Mouse (Mus musculus) E14TG2a.4 (cell line): ENCODE data around the gene Myh11.

Source experiments
- H3K27me3 ChIP-seq: 2 replicates; pipeline ENCODE4 v1.6.1; 2014; ENCODE audit warnings: low read length, control low read depth; ENCODE audit not compliant: insufficient read depth
- H3K36me3 ChIP-seq: 2 replicates; pipeline ENCODE4 v1.6.1; 2014; ENCODE audit warnings: low read length, control low read depth; ENCODE audit not compliant: insufficient read depth
- H3K4me1 ChIP-seq: replicated peaks from 2 replicates; pipeline ENCODE4 v1.6.1; 2014; ENCODE audit warnings: low read depth, low read length, control low read depth
- H3K4me3 ChIP-seq: replicated peaks from 2 replicates; pipeline ENCODE4 v1.5.1; 2014; ENCODE audit warnings: mild to moderate bottlenecking, low read length
- H3K9me3 ChIP-seq: 2 replicates; pipeline ENCODE4 v1.6.1; 2014; ENCODE audit warnings: low read length, control low read depth
- CTCF ChIP-seq: conservative IDR thresholded peaks from 2 replicates; pipeline ENCODE4 v1.5.1; 2014; ENCODE audit warnings: low read length
- NANOG ChIP-seq: IDR thresholded peaks from 2 replicates; pipeline ENCODE4 v1.6.1; 2014; ENCODE audit warnings: borderline replicate concordance, low read length, mixed read lengths
- POU5F1 ChIP-seq: IDR thresholded peaks from 2 replicates; pipeline ENCODE4 v1.6.1; 2014; ENCODE audit warnings: low read length, borderline replicate concordance

The Myh11 gene

DNA sequence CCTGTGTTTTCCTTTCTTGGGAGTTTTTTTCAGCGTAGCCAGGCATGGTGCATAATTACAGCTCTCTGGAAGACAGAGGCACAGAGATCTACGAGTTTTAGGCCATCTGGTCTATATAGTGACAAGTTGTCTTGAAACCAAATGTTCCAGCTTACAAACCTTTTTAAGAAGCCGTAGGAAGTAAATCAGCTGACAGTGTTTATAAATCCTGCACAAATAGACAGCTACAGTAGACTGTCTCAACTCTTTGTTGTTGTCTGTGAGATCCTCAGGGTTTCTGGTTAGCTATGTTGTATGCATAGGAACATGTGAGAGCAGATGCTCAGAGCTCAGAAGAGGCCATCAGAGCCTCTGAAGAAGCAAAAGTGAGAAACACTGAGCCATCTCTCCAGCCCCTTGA is 6.0 kb upstream of the Myh11 start:
- Histone ChIP-seq H3K4me1 (peaks cover 7% of the 10 kb centered on the region), H3K27me3 (peaks cover 19% of the 10 kb centered on the region), H3K9me3 (no peaks in the 10 kb centered on the region), H3K4me3 (no peak overlapping the region), H3K36me3 (peaks cover 51% of the 10 kb centered on the region)
- TF ChIP-seq NANOG, result no peak
- no peak for TF ChIP-seq POU5F1
- no peak for TF ChIP-seq CTCF

DNA sequence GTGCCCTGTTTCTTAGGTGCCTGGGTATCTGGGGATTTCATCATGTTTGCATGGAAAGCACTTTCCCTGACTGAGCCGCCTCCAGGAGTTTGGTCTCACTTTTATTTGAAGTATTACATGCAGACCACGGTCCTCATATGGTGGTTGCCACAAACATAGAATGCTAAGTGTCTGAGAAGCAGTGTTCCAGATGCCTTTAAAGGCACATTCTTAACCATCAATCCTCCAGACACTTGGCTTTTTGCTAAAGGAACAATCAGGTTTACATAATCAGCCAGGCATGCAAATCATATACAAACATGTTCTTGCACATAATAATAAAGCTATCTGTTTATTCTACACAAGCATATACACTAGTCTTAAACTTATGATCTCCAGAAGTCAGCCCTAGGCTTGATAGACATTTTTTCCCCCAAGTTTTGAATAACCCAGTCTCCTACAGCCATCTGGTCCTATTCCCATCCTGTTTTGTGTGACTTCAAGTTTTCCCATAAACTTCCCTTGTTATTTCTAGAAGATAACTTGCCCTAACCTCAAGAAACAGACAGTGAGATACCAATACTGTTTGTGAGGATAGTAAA is 5.5 kb upstream of the Myh11 start:
- no peak for TF ChIP-seq POU5F1
- TF ChIP-seq NANOG, result no peak

DNA sequence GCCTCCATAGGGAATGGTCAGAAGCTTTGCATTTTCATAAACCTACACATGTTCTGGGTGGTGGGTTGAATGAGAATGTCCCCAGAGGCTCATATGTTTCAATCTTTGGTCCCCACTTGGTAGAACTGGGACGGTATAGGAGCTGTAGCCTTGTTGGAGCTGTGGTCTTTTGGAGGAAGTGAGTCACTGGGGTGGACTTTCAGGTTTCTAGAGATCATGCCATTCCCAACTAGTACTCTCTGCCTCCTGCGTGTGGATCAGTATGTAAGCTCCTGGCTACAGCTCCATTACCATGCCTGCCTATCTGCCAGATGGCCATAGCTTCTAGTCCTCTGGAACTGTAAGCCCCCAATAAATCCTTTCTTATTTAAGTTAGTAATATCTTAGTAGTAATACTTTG is 4.1 kb upstream of the Myh11 start:
- Histone ChIP-seq H3K36me3 (peaks cover 34% of the 10 kb centered on the region), H3K4me3 (no peak overlapping the region), H3K4me1 (peaks cover 20% of the 10 kb centered on the region), H3K27me3 (peaks cover 32% of the 10 kb centered on the region), H3K9me3 (no peaks in the 10 kb centered on the region)
- no peak for TF ChIP-seq POU5F1
- TF ChIP-seq NANOG, result no peak
- TF ChIP-seq CTCF, result no peak

More for the DNA sequence above, 5.5 kb upstream of the Myh11 start:
- H3K4me3 ChIP-seq, result no peak overlapping the region
- H3K36me3 ChIP-seq, result peaks cover 46% of the 10 kb centered on the region
- H3K27me3 ChIP-seq, result peaks cover 23% of the 10 kb centered on the region
- peaks cover 12% of the 10 kb centered on the region for H3K4me1 ChIP-seq
- no peaks in the 10 kb centered on the region for H3K9me3 ChIP-seq

DNA sequence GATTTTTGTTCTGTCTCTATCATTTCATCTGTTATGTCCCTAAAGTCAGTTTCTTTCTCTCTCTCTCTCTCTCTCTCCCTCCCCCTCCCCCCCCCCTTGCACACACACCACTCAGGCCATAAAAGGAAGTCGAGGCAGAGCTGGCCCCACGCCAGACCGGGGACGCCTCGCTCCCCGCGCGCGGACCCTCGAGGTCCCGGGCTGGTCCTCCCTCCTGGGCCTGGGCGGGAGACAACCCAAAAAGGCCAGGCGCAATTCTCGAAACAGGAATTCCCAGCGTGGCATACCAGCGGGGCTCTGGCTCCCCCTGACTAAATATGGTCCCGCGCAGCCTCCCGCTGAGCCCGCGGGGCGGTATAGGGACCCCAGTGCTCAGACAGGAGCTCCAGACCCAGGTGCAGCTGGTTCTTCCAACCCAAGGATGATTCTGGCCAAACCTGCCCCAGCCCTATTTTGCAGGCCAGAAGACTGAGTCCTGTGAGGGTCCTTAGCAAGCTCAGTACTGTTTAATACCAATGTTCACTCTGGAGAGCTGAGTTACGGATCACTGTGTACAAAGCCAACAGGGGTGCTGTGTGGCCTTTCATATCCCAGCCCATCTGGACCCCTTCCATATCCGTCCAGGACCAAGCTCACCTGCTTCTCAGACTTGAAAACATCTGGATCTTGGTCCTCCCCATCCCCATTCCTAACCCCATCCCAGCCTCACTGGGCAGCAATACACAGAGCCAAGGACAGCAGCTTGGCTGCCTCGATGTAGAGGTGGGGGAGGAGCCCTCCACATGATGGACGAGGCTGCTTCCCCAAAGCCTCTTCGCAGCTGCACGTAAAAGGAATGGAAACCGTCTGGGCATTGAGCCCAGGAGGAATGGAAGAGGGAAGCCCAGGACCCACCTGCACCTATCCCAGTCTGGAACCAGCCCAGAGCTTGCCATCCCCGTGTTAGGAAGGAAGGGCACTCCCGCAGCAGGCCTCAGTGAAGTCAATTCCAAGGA is 1.3 kb upstream of the Myh11 start:
- Histone ChIP-seq H3K4me3 (peak overlapping the region; percentile 74), H3K36me3 (peaks cover 11% of the 10 kb centered on the region; the same call in 1 of the 2 replicates), H3K4me1 (peaks cover 20% of the 10 kb centered on the region), H3K9me3 (no peaks in the 10 kb centered on the region), H3K27me3 (peaks cover 32% of the 10 kb centered on the region)
- TF ChIP-seq CTCF, result no peak
- TF ChIP-seq NANOG, result no peak
- no peak for TF ChIP-seq POU5F1

DNA sequence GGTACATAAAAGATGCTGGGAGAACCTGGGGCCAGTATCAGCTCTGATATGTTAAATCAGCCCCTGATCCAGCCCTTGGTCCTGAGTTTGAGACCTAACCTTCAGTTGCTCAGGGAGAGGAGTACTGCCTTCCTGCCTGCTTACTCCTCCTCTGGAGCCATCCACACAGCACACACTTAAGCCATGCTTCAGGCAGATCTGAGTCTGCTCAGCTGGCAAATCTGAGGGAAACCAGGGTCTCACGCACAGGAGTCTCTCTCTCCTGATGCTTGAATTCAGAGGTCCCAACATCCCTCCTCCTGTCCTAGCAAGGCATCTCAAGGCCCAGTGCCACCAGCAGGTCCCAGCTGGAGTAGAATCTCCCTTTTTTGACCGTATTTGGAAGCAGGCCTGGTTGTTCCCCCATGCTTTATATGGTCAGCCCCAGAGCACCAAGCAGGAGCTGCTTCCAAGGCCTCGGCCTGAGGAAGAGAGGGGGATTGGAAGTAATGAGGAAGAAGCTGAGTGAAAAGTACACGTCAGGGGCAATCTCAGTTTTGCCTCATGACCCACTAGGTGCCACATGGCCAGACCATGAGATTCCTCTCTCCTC is 18.7 kb downstream of the Myh11 start:
- no peak overlapping the region for H3K4me3 ChIP-seq
- no peaks in the 10 kb centered on the region for H3K27me3 ChIP-seq
- H3K4me1 ChIP-seq, result no peaks in the 10 kb centered on the region
- H3K9me3 ChIP-seq, result no peaks in the 10 kb centered on the region
- TF ChIP-seq CTCF (no peak), POU5F1 (no peak), NANOG (no peak)
- H3K36me3 ChIP-seq, result no peaks in the 10 kb centered on the region

GRCm38 (mm10) chr16:14265203-14265920 is 25.8 kb downstream of the Myh11 start:
- Histone ChIP-seq H3K9me3 (no peaks in the 10 kb centered on the region), H3K4me3 (no peak overlapping the region), H3K36me3 (no peaks in the 10 kb centered on the region), H3K4me1 (no peaks in the 10 kb centered on the region), H3K27me3 (no peaks in the 10 kb centered on the region)
- TF ChIP-seq POU5F1 (no peak), NANOG (no peak), CTCF (no peak)

DNA sequence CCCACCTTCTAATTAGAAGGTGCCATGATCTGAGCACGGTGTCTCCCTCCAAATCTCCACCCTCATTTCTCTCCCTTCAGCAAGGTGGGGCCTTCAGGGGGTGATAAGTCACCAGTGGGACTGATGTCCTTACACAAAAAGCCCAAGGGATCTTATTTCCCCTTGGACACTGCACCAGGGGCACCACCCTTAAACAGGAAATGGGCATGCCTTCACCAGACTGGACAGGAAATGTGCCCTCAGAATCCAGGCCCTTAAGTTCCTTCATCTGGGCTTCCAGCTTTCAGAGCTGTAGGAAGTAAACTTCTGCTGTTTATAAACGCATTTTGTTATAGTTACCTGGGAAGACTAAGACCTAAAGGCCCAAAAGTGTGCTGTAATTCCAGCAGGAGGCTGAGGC is 26.7 kb downstream of the Myh11 start:
- Histone ChIP-seq H3K4me3 (no peak overlapping the region), H3K36me3 (no peaks in the 10 kb centered on the region), H3K4me1 (no peaks in the 10 kb centered on the region), H3K27me3 (no peaks in the 10 kb centered on the region), H3K9me3 (no peaks in the 10 kb centered on the region)
- TF ChIP-seq POU5F1 (no peak), CTCF (no peak), NANOG (no peak)

DNA sequence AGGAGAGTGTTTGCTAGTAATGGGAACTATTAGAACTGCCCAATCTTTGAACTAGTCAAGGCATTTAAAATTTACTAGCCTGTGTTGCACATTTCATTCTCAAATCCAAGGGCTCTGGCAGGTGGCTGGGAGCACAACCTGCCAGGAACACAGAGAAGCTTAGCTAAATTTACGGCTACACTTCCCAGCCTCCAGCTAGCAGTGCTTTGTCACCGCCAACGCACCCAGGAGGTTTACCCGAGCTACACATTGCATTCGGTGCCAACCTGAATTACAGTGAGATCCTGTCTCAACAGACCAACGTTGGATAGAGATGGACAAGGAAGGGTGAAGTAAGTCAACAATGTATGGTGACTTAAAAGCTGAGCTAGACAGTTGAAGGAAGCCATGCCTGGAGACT is 27.9 kb downstream of the Myh11 start:
- no peaks in the 10 kb centered on the region for H3K27me3 ChIP-seq
- no peaks in the 10 kb centered on the region for H3K36me3 ChIP-seq
- H3K4me3 ChIP-seq, result no peak overlapping the region
- H3K4me1 ChIP-seq, result no peaks in the 10 kb centered on the region
- H3K9me3 ChIP-seq, result no peaks in the 10 kb centered on the region
- TF ChIP-seq POU5F1 (no peak), NANOG (no peak), CTCF (no peak)
